Mouse (Mus musculus) liver, embryonic 14.5 days (tissue): ENCODE data around the gene Hist1h2aa. TPM values are rescaled to one million over a fixed set of nuclear protein-coding genes. Genes with fewer than 3 reads are reported as not detected.

Source experiments
- ATAC-seq: fragments of 200-750 bp; cut with Nextera tagmentation; 2 replicates; pipeline ENCODE4 v1.8.0; 2017; ENCODE audit warnings: moderate number of reproducible peaks, mild to moderate bottlenecking, moderate library complexity; ENCODE audit not compliant: insufficient read depth
- DNase-seq, 3 experiments: peaks; one replicate each; pipeline ENCODE4 v3.0.0-alpha.2; 2012 to 2013; ENCODE audit warnings: low read depth in 3 of 3, low spot score in 3 of 3
- H3K27ac ChIP-seq: fragments of 300-500 bp; sonication (generic); 2 replicates; pipeline ENCODE4 v1.5.1; 2014; ENCODE audit warnings: moderate library complexity, mild to moderate bottlenecking, control low read depth, inconsistent platforms
- H3K27me3 ChIP-seq: fragments of 300-500 bp; sonication (generic); 2 replicates; pipeline ENCODE4 v1.6.1; 2014; ENCODE audit warnings: mild to moderate bottlenecking, low read length, moderate library complexity; ENCODE audit not compliant: control insufficient read depth, insufficient read depth
- H3K36me3 ChIP-seq: fragments of 300-500 bp; sonication (generic); replicated peaks from 2 replicates; pipeline ENCODE4 v1.6.1; 2014; ENCODE audit warnings: low read depth; ENCODE audit not compliant: control insufficient read depth, insufficient read depth
- H3K4me1 ChIP-seq, 2 experiments: fragments of 200-500 bp in 1 of 2; fragments of 300-500 bp in 1 of 2; sonication (generic) in 1 of 2; replicated peaks; 2 replicates each; pipeline ENCODE4 v1.6.1; 2012 to 2014; ENCODE audit warnings: antibody characterized with exemption in 1 of 2, inconsistent platforms in 1 of 2, low read length in 1 of 2; ENCODE audit not compliant: control insufficient read depth in 2 of 2, insufficient read depth in 2 of 2
- H3K4me2 ChIP-seq: fragments of 300-500 bp; sonication (generic); 2 replicates; pipeline ENCODE4 v1.6.1; 2014; ENCODE audit warnings: low read depth, mild to moderate bottlenecking, control low read depth, moderate library complexity
- H3K4me3 ChIP-seq, 2 experiments: fragments of 200-500 bp in 1 of 2; fragments of 300-500 bp in 1 of 2; sonication (generic) in 1 of 2; 2 replicates each; pipeline ENCODE4 v1.5.1; 2012 to 2014; ENCODE audit warnings: low read depth in 2 of 2, low read length in 2 of 2, mild to moderate bottlenecking in 2 of 2, control low read depth in 1 of 2, inconsistent platforms in 1 of 2, moderate library complexity in 1 of 2; ENCODE audit not compliant: insufficient read depth in 1 of 2
- H3K9ac ChIP-seq: fragments of 300-500 bp; sonication (generic); replicated peaks from 2 replicates; pipeline ENCODE4 v1.6.1; 2014; ENCODE audit warnings: mild to moderate bottlenecking, control low read depth, moderate library complexity
- H3K9me3 ChIP-seq: fragments of 300-500 bp; sonication (generic); 2 replicates; pipeline ENCODE4 v1.6.1; 2016; ENCODE audit warnings: low read length, mixed read lengths; ENCODE audit not compliant: control insufficient read depth
- CTCF ChIP-seq: IDR thresholded peaks from 2 replicates; pipeline ENCODE4 v1.5.1; 2016; ENCODE audit warnings: antibody characterized with exemption, low read depth, control low read depth
- EP300 ChIP-seq: IDR thresholded peaks from 2 replicates; pipeline ENCODE4 v1.6.1; 2016; ENCODE audit warnings: antibody characterized with exemption, low read depth
- WGBS: fragments of 180-500 bp; shearing (Covaris S2); extraction: QIAGEN DNeasy Blood & Tissue Kit; methylation state at CpG from one replicate; pipeline ENCODE4 v1.1.7; 2014; ENCODE audit not compliant: insufficient replicate concordance; 5-methylcytosine and 5-hydroxymethylcytosine counted together
- polyA plus RNA-seq, 2 experiments: library from polyadenylated mRNA; depleted of rRNA in 1 of 2; stranded (reverse) in 1 of 2; unstranded in 1 of 2; fragments of >200 nt; fragmentation: Nextera tagmentation in 1 of 2; extraction: Ambion mirVana in 1 of 2; gene quantifications; 2 replicates each; pipeline versions ENCODE4 v1.2.1 to v1.2.3; 2012 to 2014

Hist1h2aa gene
- polyA plus RNA-seq, 2 experiments: not detected

- Histone ChIP-seq H3K4me1 (no peaks in the 10 kb centered on the region), H3K27ac (no peak overlapping the region), H3K9me3 (no peaks in the 10 kb centered on the region), H3K4me3 (no peak overlapping the region), H3K36me3 (no peaks in the 10 kb centered on the region), H3K27me3 (no peaks in the 10 kb centered on the region), H3K4me2 (no peak overlapping the region), H3K9ac (no peak overlapping the region)
- 60% methylated on average over 6 of the region's 6 CpGs for WGBS
- no peak for DNase-seq
- ATAC-seq: no peak
- no peak for TF ChIP-seq CTCF
- TF ChIP-seq EP300: no peak
Observed at GRCm38 (mm10) chr13:23940291-23940690, 6.0 kb downstream of the Hist1h2aa start.

GRCm38 (mm10) chr13:23942861-23943260 is 8.6 kb downstream of the Hist1h2aa start:
- no peak overlapping the region for H3K4me3 ChIP-seq
- 58% methylated on average over 2 of the region's 2 CpGs for WGBS
- H3K9ac ChIP-seq: no peak overlapping the region
- no peaks in the 10 kb centered on the region for H3K9me3 ChIP-seq
- DNase-seq (no peak), ATAC-seq (no peak)
- no peak overlapping the region for H3K27ac ChIP-seq
- H3K4me1 ChIP-seq: no peaks in the 10 kb centered on the region
- no peak overlapping the region for H3K4me2 ChIP-seq
- no peaks in the 10 kb centered on the region for H3K27me3 ChIP-seq
- no peaks in the 10 kb centered on the region for H3K36me3 ChIP-seq
- TF ChIP-seq CTCF (peak; percentile 31), EP300 (no peak)

GRCm38 (mm10) chr13:23946254-23946653 is 12.0 kb downstream of the Hist1h2aa start:
- H3K4me3 ChIP-seq: no peak overlapping the region
- H3K9ac ChIP-seq: no peak overlapping the region
- no peaks in the 10 kb centered on the region for H3K36me3 ChIP-seq
- no peaks in the 10 kb centered on the region for H3K4me1 ChIP-seq
- H3K4me2 ChIP-seq: no peak overlapping the region
- ATAC-seq: no peak
- 42% methylated on average over 2 of the region's 2 CpGs for WGBS
- no peak overlapping the region for H3K27ac ChIP-seq
- DNase-seq: no peak
- H3K9me3 ChIP-seq: no peaks in the 10 kb centered on the region
- TF ChIP-seq CTCF (no peak), EP300 (no peak)
- no peaks in the 10 kb centered on the region for H3K27me3 ChIP-seq

GRCm38 (mm10) chr13:23949484-23950246 is 15.4 kb downstream of the Hist1h2aa start:
- TF ChIP-seq CTCF (no peak), EP300 (no peak)
- no peaks in the 10 kb centered on the region for H3K9me3 ChIP-seq
- no peaks in the 10 kb centered on the region for H3K27me3 ChIP-seq
- DNase-seq: no peak
- 55% methylated on average over 14 of the region's 14 CpGs for WGBS
- H3K4me1 ChIP-seq: no peaks in the 10 kb centered on the region
- no peak for ATAC-seq
- no peak overlapping the region for H3K27ac ChIP-seq
- H3K36me3 ChIP-seq: no peaks in the 10 kb centered on the region
- H3K9ac ChIP-seq: no peak overlapping the region
- no peak overlapping the region for H3K4me3 ChIP-seq
- H3K4me2 ChIP-seq: no peak overlapping the region

- H3K9me3 ChIP-seq: no peaks in the 10 kb centered on the region
- H3K4me2 ChIP-seq: no peak overlapping the region
- no peak for DNase-seq
- H3K4me3 ChIP-seq: no peak overlapping the region
- WGBS: 32% methylated on average over 3 of the region's 3 CpGs
- no peak overlapping the region for H3K27ac ChIP-seq
- no peak for ATAC-seq
- H3K9ac ChIP-seq: no peak overlapping the region
- H3K27me3 ChIP-seq: no peaks in the 10 kb centered on the region
- TF ChIP-seq CTCF: peak; percentile 57
- TF ChIP-seq EP300: no peak
- H3K4me1 ChIP-seq: no peaks in the 10 kb centered on the region
- H3K36me3 ChIP-seq: no peaks in the 10 kb centered on the region
Observed at GRCm38 (mm10) chr13:23950928-23951327, 16.7 kb downstream of the Hist1h2aa start.
